Mouse (Mus musculus): ENCODE data around the gene Tnp2.

GRCm38 (mm10) chr16:10781862-10782371, 6.5 kb downstream of the Tnp2 start:
- TF ChIP-seq ZC3H11A (IDR thresholded peaks at IDR 0.05; ENCODE audit: borderline replicate concordance, low read depth, low read length) (no peak), MAFK (IDR thresholded peaks at IDR 0.05; ENCODE audit: insufficient read depth, low read depth, low read length) (no peak), ZNF384 (IDR thresholded peaks at IDR 0.05; ENCODE audit: low read depth, low read length) (0 out of 2 replicates have a peak, but pooled peaks have one; percentile 33), HCFC1 (IDR thresholded peaks at IDR 0.05; ENCODE audit: borderline replicate concordance, insufficient read depth, low read length) (no peak), CHD2 (IDR thresholded peaks at IDR 0.05; ENCODE audit: low read depth, low read length) (no peak)
